Mouse (Mus musculus) cerebellum, adult (tissue): ENCODE measurements around the gene Zbtb42.

ENCODE experiments used
- ATAC-seq: cut with Nextera tagmentation; 2 replicates; pipeline ENCODE4 v1.9.2; 2017; ENCODE audit warnings: mild to moderate bottlenecking, moderate library complexity, mixed read lengths; ENCODE audit not compliant: insufficient number of reproducible peaks, low FRiP score, low TSS enrichment

Zbtb42 gene

DNA sequence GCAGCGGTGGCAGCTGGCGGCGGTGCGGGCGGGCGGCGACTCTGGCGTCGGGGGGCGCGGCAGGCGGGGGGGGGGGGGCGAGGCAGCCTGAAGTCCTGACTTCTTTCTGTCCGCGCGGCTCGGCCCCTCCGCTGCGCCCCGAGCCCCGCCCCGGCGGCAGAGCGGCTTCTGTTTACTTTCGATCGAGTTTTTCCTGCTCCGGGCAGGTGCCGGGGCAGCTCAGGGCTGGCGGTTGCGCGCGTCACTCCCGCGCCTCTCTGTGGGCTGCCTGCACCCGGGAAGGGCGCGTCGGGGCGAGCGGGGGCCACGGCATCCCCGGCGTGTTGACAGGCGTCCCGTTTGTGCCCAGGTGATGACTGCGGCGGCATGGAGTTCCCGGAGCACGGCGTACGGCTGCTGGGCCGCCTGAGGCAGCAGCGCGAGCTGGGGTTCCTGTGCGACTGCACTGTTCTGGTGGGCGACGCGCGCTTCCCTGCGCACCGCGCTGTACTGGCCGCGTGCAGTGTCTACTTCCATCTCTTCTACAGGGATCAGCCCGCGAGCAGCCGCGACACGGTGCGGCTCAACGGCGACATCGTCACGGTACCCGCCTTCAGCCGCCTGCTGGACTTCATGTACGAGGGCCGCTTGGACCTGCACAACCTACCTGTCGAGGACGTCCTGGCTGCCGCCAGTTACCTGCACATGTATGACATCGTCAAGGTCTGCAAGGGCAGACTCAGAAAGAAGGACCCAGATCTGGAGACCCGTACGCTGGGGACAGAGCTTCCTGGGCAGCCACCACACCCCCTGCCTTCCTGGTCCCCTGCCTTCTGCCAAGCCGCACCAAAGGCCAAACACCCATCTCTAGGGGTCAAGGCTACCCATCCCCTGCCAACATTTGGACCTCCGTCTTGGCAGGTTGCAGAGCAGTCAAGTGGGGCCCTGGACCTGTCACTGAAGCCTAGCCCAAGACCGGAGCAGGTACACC is 684 bp downstream of the Zbtb42 start:
- ATAC-seq = no peak

- ATAC-seq = no peak
Observed at GRCm38 (mm10) chr12:112683351-112683750, 4.7 kb downstream of the Zbtb42 start.

DNA sequence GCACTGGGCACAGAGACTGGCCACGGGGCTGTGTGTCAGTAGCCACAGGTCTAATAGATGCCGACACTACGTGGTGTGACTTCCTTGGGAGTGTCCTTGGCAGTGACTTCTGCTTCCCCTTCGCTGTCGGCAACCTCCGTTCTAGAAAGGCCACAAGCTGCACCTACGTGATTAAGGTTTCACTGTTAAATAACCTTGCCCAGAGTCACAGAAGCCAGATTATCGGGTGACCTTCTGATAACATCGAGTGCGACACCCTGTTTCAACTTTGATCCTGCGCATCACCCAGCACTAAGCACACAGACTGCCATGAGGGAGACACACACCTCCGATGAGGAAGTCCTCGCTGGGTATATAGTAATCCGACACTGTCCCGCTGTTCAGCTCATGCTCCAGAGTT is 9.8 kb downstream of the Zbtb42 start:
- no peak for ATAC-seq

DNA sequence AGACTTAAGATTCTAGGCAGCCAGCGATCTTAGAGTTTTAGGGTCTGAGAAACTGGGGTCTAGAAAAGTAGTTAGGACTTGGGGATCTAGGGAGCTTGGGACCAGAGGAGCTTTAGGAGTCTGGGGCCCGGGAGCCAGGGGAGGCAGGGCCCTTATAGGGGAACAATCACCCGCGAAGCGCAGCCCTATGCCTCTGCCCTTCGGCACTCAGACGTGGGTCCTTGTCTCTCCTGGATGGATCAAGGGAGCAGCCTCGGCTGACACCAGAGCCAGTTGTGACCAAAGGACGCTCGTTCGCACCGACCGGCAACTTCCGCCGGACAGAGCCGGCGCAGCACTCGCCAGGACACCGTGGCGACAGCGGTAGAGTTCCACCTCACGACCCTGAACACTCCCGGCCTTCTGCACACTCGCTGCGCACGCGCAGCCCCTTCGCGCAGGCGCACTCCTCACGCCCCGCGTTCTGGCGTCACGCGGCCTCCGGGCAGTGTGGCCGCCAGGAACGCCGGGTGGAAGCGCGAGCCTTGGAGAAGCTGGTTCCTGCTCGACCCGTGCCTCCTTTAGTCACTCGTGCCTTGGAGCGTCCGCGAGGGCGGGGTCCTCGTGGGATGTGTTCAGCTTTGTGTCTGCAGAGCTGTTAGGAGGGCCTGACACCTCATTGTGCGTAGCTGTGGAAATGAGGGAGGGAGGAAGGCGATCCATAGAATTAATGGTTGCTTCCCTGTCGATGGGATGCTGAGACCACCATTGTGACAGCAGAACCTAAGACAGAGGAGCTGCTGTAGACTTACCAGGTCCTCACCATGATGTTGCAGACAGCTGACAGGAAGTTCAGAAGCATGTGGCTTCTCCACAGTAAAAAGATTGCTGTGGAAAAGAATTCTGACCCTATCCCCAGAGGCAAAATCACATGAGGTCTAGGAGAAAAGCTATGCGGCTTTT is 14.8 kb downstream of the Zbtb42 start:
- ATAC-seq = peak; percentile 94

DNA sequence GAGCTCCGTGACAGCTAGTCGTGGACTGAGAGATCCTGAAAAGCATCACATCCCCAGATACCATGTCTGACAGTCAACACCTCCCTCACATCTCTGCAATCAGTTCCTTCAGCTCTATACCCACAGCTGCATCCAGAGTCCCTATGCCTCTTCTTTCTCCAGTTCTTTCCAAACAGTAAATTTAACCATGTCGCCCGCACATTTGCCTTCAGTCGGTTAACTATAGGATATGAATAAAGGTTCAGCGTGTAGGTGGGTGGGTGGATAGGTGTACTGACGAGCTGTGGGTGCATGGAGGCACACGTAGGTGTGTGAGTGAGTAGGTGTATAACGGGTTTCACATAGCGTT is 15.5 kb downstream of the Zbtb42 start:
- ATAC-seq = no peak

DNA sequence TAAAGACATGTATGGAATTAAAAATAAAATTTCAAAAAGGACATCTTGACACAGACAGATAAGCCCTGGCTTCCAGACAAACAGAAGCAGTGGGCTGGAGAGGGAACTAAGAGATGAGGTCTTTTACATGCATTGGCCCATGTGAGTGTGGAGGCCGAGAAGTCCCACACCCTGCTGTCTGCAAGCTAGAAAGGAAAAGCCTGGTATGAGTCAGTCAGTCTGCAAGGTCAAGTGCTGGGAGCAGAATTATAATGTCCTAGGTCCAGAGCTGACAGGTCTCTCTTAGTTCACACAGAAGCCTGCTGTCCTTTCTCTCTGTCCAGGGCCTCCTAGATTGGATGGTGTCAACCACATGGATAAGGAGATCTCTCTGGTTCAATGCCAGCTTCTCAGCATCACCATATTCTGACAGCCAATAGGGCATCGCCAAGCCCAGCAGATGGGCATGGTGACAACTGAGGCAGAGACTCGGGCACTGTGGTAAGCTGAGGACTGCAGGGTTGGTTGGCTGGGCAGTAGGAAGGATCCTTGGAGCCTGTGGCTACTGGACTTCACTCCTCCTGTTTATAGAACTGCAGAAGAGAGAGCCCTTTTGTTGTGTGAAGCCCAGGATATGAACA is 18.3 kb downstream of the Zbtb42 start:
- ATAC-seq = no peak

GRCm38 (mm10) chr12:112700522-112700921 is 21.9 kb downstream of the Zbtb42 start:
- ATAC-seq = no peak

DNA sequence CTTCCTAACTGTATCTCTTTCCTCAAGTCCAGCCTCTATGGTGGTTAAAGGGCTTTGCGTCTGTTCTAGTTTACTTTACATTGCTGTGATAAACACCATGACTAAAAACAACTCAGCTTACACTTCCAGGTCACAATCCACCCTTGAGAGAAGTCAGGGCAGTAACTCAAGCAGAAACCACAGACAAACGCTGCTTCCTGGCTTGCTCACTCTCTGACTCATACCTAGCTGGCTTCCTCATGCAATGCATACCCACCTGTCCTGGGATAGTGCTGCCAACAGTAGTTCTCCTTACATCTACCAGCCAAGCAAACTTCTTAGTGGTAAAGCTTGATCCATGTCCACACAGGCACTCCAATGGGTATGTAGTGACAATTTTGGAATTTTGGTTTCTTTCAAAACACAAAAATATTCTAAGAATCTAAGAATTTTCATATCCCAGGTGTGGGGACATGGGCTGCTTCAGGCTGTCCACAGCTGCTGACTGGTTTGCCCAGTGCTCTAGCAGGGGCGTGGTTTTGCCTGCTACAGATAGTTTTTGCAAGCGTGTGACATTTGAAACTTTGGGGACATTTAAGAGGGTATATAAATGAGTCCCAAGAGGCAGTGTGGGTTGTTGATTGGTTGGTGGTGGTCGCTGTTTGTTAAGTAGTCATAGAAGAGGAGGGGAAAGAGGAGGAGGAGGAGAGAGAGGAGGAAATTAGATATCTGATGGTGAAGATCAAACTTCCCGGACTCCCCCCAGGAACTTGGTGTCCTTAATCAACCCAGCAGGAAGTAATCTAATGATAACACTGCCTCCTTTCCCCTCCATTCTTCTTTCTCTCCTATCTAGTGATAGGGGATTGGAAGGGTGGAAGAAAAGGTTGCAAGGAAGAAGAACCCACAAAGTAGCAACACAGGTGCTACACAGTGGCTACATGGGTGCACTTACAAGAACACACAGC is 24.0 kb downstream of the Zbtb42 start:
- no peak for ATAC-seq

DNA sequence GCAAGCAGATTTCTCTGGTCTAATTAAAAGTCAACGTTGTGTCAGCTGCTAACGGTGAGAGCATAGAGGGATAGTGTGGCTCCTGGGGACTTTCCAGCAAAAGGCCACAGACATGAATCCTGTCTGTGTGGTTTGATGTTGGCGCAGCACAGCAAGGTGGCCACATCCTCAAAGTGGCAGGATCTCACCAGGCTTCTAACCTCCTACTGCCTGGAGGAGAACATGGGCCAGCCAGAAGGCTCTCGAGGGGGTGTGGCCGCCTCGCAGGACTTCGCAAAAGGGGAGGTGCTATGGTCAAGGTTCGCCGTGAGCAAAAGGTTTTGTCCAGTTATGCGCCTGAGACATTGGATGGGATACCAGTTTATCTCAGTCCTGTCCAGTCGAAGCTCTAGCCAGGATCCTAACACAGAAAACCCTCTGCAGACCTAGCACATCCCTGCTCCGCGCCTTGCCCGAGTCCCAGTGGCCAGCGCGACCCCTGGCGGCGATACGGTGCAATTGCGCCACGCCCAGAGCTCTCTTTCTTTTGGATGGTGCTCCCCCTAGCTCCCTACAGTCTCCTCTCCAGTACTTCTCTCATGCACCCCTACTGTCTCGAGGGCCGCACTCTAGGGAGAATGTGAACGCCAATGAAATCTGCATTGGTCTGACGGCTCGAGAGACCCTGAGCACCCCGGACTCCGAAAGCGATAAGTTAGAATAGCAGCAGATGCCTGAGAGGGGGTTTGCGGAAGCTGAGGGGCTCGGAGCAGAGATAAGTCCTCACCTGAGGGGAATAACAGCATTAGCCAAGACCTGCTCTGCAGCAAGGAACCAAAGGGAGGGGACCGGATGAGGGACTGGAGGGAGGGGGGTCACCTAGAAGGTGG is 28.3 kb downstream of the Zbtb42 start:
- ATAC-seq = peak; percentile 84

GRCm38 (mm10) chr12:112707573-112707869 is 28.9 kb downstream of the Zbtb42 start:
- no peak for ATAC-seq

DNA sequence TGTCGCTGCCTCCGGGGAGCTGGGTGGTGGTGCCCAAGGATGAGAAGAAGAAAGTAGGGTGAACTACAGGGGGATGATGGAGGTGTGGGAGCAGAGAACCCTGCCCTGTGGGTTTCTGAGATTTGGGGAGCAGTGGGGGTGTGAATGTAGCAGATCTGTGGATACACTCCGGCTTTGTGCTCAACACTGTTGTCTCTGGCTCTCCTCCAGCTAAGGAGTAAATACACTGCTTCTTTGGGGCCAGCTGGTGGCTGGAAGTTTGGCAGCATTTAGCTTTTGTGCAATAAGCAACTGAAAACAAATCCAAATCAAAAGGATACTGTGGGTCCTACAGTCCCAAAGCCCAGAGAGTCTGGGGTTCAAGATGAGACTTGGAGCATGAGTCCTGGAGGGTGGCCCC is 35.4 kb downstream of the Zbtb42 start:
- no peak for ATAC-seq

DNA sequence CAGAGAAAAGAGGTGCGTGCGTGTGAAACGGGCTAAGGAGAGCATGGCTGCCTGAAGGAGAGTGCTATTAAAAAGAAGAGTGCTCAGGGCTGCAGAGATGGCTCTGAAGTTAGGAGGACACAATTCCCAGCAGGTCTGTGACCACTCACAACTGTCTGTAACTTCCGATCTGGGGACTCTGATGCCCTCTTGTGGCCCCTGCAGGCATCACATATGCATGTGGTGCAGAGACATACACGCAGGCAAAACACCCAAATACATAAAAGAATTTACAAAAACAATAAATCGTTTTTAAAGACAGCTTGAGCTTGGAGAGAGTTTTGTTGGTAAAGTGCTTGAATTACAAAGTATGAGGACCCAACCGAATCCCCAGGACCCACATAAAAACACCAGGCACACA is 38.5 kb downstream of the Zbtb42 start:
- ATAC-seq = no peak

GRCm38 (mm10) chr12:112718995-112719394 is 40.4 kb downstream of the Zbtb42 start:
- no peak for ATAC-seq

DNA sequence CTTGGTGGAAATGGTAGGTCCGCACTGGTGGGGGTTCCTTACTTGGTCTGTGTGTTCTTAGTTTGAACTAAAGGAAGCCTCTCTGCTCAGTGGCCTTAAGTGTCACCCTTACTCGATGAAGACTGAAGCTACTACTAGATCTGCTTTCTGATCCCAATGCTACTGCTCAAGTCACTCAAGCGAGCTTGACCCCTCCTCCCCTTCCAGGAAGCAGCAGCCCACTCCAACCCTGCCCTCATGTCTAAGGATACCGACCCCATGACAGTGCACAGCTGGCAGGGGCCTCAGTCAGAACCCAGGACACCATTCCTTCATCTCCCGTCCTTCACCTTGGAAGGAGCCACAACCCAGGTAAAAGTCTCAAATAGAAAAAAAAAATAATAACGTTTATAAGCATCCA is 41.6 kb downstream of the Zbtb42 start, which contains the start of gene Cep170b:
Gene Cep170b, plus strand, starts transcription at position 240 of the 400 bp plus-strand sequence.
- ATAC-seq = no peak

- no peak for ATAC-seq
Observed at GRCm38 (mm10) chr12:112720890-112721423, 42.3 kb downstream of the Zbtb42 start.

GRCm38 (mm10) chr12:112721424-112722239 is 43.0 kb downstream of the Zbtb42 start:
- peak; percentile 13 for ATAC-seq

- ATAC-seq = peak; percentile 31
Observed at GRCm38 (mm10) chr12:112722240-112723027, 43.8 kb downstream of the Zbtb42 start.
